Mouse (Mus musculus): ENCODE results near the gene Fbxl22.

GRCm38 (mm10) chr9:66508890-66509399, 5.4 kb downstream of the Fbxl22 start:
- TF ChIP-seq MAX (IDR thresholded peaks at IDR 0.05) (no peak), CTCF (IDR thresholded peaks at IDR 0.05; ENCODE audit: control insufficient read depth, insufficient read depth, insufficient read length) (no peak), USF1 (IDR thresholded peaks at IDR 0.05; ENCODE audit: low read depth) (no peak), MYOD1 (IDR thresholded peaks at IDR 0.05; ENCODE audit: control insufficient read depth, insufficient read length, low read depth) (no peak)

Data from C2C12 (cell line).